Mouse (Mus musculus) spleen, adult 2 months (tissue): ENCODE results near the gene Nosip. TPM values are rescaled to one million over a fixed set of nuclear protein-coding genes. Genes with fewer than 3 reads are reported as not detected.
A peak's percentile ranks its signal among the peaks of the same experiment; 100 is the strongest.

Experiments
- DNase-seq, 2 experiments: peaks; one replicate each; pipeline versions ENCODE4 v3.0.0 to v3.0.0-alpha.2; 2012 to 2021; ENCODE audit warnings: low spot score in 2 of 2, low read depth in 1 of 2
- H3K27ac ChIP-seq: fragments of 200-500 bp; 2 replicates; pipeline ENCODE4 v1.5.1; 2012; ENCODE audit warnings: low read length, inconsistent platforms; ENCODE audit not compliant: insufficient read depth
- H3K27me3 ChIP-seq: fragments of 200-500 bp; 2 replicates; pipeline ENCODE4 v1.6.1; 2012; ENCODE audit warnings: mild to moderate bottlenecking, moderate library complexity, low read length, inconsistent platforms; ENCODE audit not compliant: control insufficient read depth, insufficient read depth
- H3K36me3 ChIP-seq: fragments of 200-500 bp; 2 replicates; pipeline ENCODE4 v1.6.1; 2012; ENCODE audit warnings: mild to moderate bottlenecking, low read length, inconsistent platforms; ENCODE audit not compliant: control insufficient read depth, insufficient read depth
- H3K4me1 ChIP-seq: fragments of 200-500 bp; 2 replicates; pipeline ENCODE4 v1.6.1; 2011; ENCODE audit warnings: inconsistent platforms; ENCODE audit not compliant: control insufficient read depth, insufficient read depth, insufficient read length
- H3K4me3 ChIP-seq: fragments of 200-500 bp; 2 replicates; pipeline ENCODE4 v1.5.1; 2011; ENCODE audit warnings: mild to moderate bottlenecking, inconsistent platforms; ENCODE audit not compliant: insufficient read depth, insufficient read length; ENCODE audit errors: extremely low read depth
- CTCF ChIP-seq: fragments of 200-500 bp; IDR thresholded peaks from 2 replicates; pipeline ENCODE4 v1.5.1; 2011; ENCODE audit warnings: mild to moderate bottlenecking, inconsistent platforms; ENCODE audit not compliant: insufficient read depth, insufficient read length, insufficient replicate concordance; ENCODE audit errors: extremely low read depth
- POLR2A ChIP-seq: fragments of 200-500 bp; IDR thresholded peaks from 2 replicates; pipeline ENCODE4 v1.6.1; 2011; ENCODE audit warnings: low read depth, low read length, inconsistent platforms
- WGBS: fragments of 180-500 bp; shearing (Covaris S2); methylation state at CpG from one replicate; pipeline ENCODE4 v1.1.7; 2018; 5-methylcytosine and 5-hydroxymethylcytosine counted together
- polyA plus RNA-seq: library from polyadenylated mRNA; depleted of rRNA; stranded (reverse); fragments of >200 nt; gene quantifications from 2 replicates; pipeline ENCODE4 v1.2.3, GENCODE M21; 2012

Nosip gene
- polyA plus RNA-seq, 1 experiment: 67.9 TPM

DNA sequence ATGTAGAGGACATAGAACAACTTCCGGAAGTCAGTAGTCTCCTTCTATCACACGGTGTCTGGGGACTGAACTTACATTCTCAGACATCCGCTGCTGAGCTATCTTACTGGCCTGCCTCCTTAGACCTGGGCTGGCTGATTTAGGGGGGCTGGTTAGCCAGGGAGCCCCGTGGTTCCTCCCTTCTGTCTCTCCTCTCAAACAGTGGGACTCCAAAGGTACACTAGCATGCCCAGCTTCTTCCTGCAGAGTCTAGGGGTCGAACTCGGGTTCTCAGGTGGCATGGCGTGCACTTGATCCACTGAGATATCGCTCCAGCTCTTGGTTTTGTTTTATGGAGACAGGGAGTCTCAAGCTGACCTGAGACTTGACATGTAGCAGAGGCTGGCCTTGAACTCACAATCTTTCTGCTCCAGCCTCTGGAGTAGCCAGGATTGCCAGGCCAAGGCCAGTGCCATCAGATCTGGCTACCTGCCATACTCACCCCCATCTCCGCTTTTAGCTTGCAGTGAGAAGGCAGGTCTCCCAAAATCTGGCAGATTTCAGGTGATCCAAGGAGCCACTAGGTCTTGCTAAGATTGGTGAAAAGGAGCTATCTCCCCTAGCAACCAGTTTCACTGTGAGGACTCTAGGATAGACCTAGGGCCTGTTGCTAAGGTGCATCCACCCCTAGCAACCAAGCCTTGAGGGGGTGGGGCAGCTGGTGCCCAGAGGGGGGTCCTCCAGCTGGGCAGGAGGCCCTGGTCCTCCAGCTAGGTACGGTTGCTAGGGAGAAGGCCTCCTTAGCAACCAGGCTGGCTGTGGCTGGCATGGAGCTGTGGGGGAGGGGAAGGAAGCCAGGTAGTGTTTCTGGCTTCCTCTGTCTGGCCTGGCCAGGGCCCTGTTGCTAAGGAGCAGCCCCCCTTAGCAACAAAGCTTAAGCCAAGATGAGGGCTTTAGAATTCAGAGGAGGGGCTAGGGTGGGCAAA, 3.3 kb upstream of the Nosip start:
- TF ChIP-seq CTCF: no peak
- TF ChIP-seq POLR2A: no peak
- no peaks in the 10 kb centered on the region for H3K27me3 ChIP-seq
- H3K4me1 ChIP-seq: peaks cover 4% of the 10 kb centered on the region; the same call in 1 of the 2 replicates
- no peak overlapping the region for H3K4me3 ChIP-seq
- H3K27ac ChIP-seq: no peak overlapping the region
- no peaks in the 10 kb centered on the region for H3K36me3 ChIP-seq
- 89% methylated on average over 10 of the region's 10 CpGs for WGBS
- no peak for DNase-seq

DNA sequence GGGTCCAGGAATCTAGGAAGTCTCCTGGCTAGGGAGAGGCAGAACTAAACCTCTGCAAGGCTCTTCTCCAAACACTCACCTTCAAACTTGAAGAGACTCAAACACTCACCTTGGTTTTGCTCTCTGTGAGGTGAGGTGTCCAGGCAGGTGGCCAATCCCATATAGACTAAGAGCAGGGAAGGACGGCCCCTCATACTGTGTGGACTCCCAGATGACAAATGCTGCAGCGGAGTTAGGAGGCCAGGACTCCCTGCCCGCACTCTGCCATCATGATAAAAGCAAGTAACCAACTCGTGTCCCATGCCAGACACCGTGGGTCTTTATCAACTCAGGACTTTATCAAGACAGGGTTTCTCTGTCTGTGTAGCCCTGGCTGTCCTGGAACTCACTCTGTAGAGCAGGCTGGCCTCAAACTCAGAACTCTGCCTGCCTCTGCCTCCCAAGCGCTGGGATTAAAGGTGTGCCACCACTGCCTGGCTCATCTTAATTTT, 1.6 kb upstream of the Nosip start:
- Histone ChIP-seq H3K4me1 (peaks cover 4% of the 10 kb centered on the region; the same call in 1 of the 2 replicates), H3K36me3 (no peaks in the 10 kb centered on the region), H3K27ac (no peak overlapping the region), H3K27me3 (no peaks in the 10 kb centered on the region), H3K4me3 (no peak overlapping the region)
- WGBS: 89% methylated on average over 6 of the region's 6 CpGs
- no peak for DNase-seq
- TF ChIP-seq POLR2A (no peak), CTCF (no peak)

- Histone ChIP-seq H3K36me3 (no peaks in the 10 kb centered on the region), H3K4me1 (peaks cover 4% of the 10 kb centered on the region; the same call in 1 of the 2 replicates), H3K27ac (no peak overlapping the region), H3K4me3 (no peak overlapping the region), H3K27me3 (no peaks in the 10 kb centered on the region)
- 49% methylated on average over 11 of the region's 11 CpGs for WGBS
- no peak for TF ChIP-seq CTCF
- TF ChIP-seq POLR2A: no peak
- DNase-seq: no peak
Measured at GRCm38 (mm10) chr7:45061532-45062075, 625 bp upstream of the Nosip start.

DNA sequence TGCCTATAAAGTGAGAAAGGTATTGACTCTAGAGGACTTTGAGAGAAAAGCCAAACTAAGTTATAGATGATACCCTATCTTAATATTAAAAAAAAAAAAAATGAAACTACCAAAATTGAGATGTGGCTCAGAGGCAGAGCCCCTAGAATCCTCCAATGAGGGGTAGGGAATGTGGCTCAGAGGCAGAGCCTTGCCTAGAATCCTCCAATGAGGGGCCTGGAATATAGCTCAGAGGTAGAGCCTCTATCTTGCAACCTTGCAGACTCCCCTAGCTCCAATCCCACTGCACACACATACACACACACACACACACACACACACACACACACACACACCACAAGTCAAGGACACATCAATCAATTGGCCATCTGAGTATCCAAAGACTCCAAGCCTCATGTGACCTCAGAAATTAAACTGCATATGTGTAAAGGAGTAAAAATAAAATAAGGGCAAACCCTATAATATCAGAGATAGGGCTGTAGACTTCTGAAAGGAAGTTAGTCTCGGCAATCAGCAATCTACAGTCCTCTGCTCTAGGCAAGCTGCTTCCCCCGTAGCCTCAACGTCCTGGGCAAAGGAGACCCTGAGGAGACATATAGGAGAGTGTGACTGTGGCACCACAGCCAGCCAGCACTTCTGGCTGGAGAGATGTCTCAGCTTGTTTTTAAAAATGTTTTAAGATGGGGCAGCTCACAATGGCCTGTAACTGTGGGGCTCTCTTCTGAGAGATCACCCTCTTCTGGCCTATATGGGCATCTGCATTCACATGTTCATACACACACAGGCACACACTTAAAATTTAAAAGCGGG, 5.2 kb downstream of the Nosip start:
- H3K4me3 ChIP-seq: no peak overlapping the region
- no peaks in the 10 kb centered on the region for H3K27me3 ChIP-seq
- H3K36me3 ChIP-seq: no peaks in the 10 kb centered on the region
- no peaks in the 10 kb centered on the region for H3K4me1 ChIP-seq
- no peak for DNase-seq
- TF ChIP-seq CTCF (no peak), POLR2A (no peak)
- no peak overlapping the region for H3K27ac ChIP-seq
- WGBS: 79% methylated on average over 4 of the region's 4 CpGs

DNA sequence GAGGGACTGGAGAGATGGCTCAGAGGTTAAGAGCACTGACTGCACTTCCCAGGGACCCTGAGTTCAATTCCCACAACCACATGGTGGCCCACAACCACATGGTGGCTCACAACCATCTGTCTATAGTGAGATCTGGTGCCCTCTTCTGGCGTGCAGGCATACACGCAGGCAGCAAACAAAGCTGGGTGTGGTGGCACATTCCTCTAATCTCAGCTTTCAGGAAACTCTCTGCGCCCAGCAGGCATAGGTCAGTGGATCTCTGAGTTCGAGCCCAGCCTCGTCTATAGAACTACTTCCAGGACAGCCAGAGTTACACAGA, 5.7 kb downstream of the Nosip start:
- Histone ChIP-seq H3K27ac (no peak overlapping the region), H3K4me1 (no peaks in the 10 kb centered on the region), H3K36me3 (no peaks in the 10 kb centered on the region), H3K4me3 (no peak overlapping the region), H3K27me3 (no peaks in the 10 kb centered on the region)
- TF ChIP-seq CTCF: peak; percentile 60; the same call in 1 of the 2 replicates
- TF ChIP-seq POLR2A: no peak
- no peak for DNase-seq
- WGBS: 46% methylated on average over 5 of the region's 5 CpGs

DNA sequence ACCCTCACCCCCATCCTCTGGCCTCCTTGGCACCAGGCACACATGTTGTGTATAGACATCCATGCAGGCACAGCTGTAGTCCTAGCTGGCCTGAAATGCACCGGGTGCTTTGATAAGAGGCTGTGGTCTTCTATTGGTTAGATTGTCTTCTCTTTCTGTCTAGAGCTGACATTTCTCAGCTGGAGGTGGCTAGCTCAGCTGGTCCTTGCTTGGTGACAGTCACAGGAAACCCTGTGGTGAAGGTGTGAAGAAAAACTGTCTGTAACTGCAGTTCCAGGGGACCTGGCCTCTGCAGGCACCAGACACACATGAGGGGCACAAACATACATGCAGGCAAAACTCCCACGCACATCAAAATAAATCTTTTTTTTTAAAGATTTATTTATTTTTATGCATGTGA, 7.4 kb downstream of the Nosip start:
- H3K27me3 ChIP-seq: no peaks in the 10 kb centered on the region
- no peak for DNase-seq
- TF ChIP-seq CTCF: no peak
- H3K27ac ChIP-seq: no peak overlapping the region
- WGBS: 66% methylated on average over 2 of the region's 2 CpGs
- H3K4me3 ChIP-seq: no peak overlapping the region
- no peaks in the 10 kb centered on the region for H3K4me1 ChIP-seq
- peaks cover 2% of the 10 kb centered on the region for H3K36me3 ChIP-seq
